Mouse (Mus musculus) MEL (cell line): ENCODE measurements around the gene Atrnl1. TPM values are rescaled to one million over a fixed set of nuclear protein-coding genes. Genes with fewer than 3 reads are reported as not detected.

Source experiments
- DNase-seq: peaks from one replicate; pipeline ENCODE4 v3.0.0; 2011; ENCODE audit warnings: low read depth, low spot score
- H3K27ac ChIP-seq: 2 replicates; pipeline ENCODE4 v1.5.1; 2012; ENCODE audit warnings: low read depth, mild to moderate bottlenecking, control low read depth, low read length, moderate library complexity; ENCODE audit not compliant: control insufficient read depth
- H3K27me3 ChIP-seq, 2 experiments: fragments of 150-350 bp in 1 of 2; sonication (generic) in 1 of 2; 2 replicates each; pipeline ENCODE4 v1.6.1; 2012; ENCODE audit warnings: low read length in 2 of 2, mild to moderate bottlenecking in 2 of 2, improper control_type of control experiment in 1 of 2, moderate library complexity in 1 of 2; ENCODE audit not compliant: insufficient read depth in 2 of 2, control insufficient read depth in 1 of 2
- H3K36me3 ChIP-seq, 2 experiments: 2 replicates each; pipeline ENCODE4 v1.6.1; 2012 to 2014; ENCODE audit warnings: low read length in 2 of 2, improper control_type of control experiment in 1 of 2, inconsistent platforms in 1 of 2, mild to moderate bottlenecking in 1 of 2; ENCODE audit not compliant: insufficient read depth in 2 of 2, control insufficient read depth in 1 of 2
- H3K4me1 ChIP-seq, 2 experiments: fragments of 150-350 bp in 1 of 2; sonication (generic) in 1 of 2; 2 replicates each; pipeline ENCODE4 v1.6.1; 2012; ENCODE audit warnings: low read length in 2 of 2, improper control_type of control experiment in 1 of 2, mild to moderate bottlenecking in 1 of 2; ENCODE audit not compliant: insufficient read depth in 2 of 2, control insufficient read depth in 1 of 2
- H3K4me3 ChIP-seq, 2 experiments: fragments of 150-350 bp in 1 of 2; sonication (generic) in 1 of 2; 2 replicates each; pipeline ENCODE4 v1.5.1; 2012; ENCODE audit warnings: low read depth in 2 of 2, low read length in 2 of 2, mild to moderate bottlenecking in 2 of 2, moderate library complexity in 2 of 2, control low read depth in 1 of 2, improper control_type of control experiment in 1 of 2; ENCODE audit not compliant: control insufficient read depth in 1 of 2, insufficient read depth in 1 of 2
- H3K79me2 ChIP-seq: 2 replicates; pipeline ENCODE4 v1.6.1; 2012; ENCODE audit warnings: mild to moderate bottlenecking, low read length, moderate library complexity; ENCODE audit not compliant: control insufficient read depth, poor library complexity, insufficient read depth
- H3K9ac ChIP-seq: 2 replicates; pipeline ENCODE4 v1.6.1; 2012; ENCODE audit warnings: low read depth, mild to moderate bottlenecking, control low read depth, low read length, moderate library complexity; ENCODE audit not compliant: control insufficient read depth, poor library complexity, severe bottlenecking
- H3K9me3 ChIP-seq: fragments of 150-350 bp; sonication (generic); replicated peaks from 2 replicates; pipeline ENCODE4 v1.6.1; 2012; ENCODE audit warnings: mild to moderate bottlenecking, low read length, improper control_type of control experiment, moderate library complexity; ENCODE audit not compliant: insufficient read depth
- CHD2 ChIP-seq: IDR thresholded peaks from 2 replicates; pipeline ENCODE4 v1.6.1; 2011; ENCODE audit warnings: low read length, improper control_type of control experiment
- ELF1 ChIP-seq: IDR thresholded peaks from 2 replicates; pipeline ENCODE4 v1.6.1; 2014; ENCODE audit warnings: low read depth, mild to moderate bottlenecking, inconsistent platforms, low read length, improper control_type of control experiment, moderate library complexity
- EP300 ChIP-seq, 2 experiments: IDR thresholded peaks; 2 replicates each; pipeline ENCODE4 v1.6.1; 2011; ENCODE audit warnings: improper control_type of control experiment in 2 of 2, low read length in 2 of 2, low read depth in 1 of 2, mild to moderate bottlenecking in 1 of 2
- ETS1 ChIP-seq: IDR thresholded peaks from 2 replicates; pipeline ENCODE4 v1.6.1; 2012; ENCODE audit warnings: low read depth, mild to moderate bottlenecking, inconsistent platforms, low read length, improper control_type of control experiment, moderate library complexity
- MEF2A ChIP-seq: IDR thresholded peaks from 2 replicates; pipeline ENCODE4 v1.6.1; 2014; ENCODE audit warnings: low read depth, mild to moderate bottlenecking, inconsistent platforms, low read length, improper control_type of control experiment; ENCODE audit not compliant: poor library complexity, insufficient replicate concordance, severe bottlenecking; ENCODE audit errors: extremely low read depth
- MXI1 ChIP-seq: IDR thresholded peaks from 2 replicates; pipeline ENCODE4 v1.6.1; 2011; ENCODE audit warnings: mild to moderate bottlenecking, low read depth, low read length, improper control_type of control experiment
- MYC ChIP-seq: IDR thresholded peaks from 2 replicates; pipeline ENCODE4 v1.6.1; 2011; ENCODE audit warnings: low read depth, mild to moderate bottlenecking, low read length, improper control_type of control experiment, moderate library complexity
- NELFE ChIP-seq: IDR thresholded peaks from 2 replicates; pipeline ENCODE4 v1.6.1; 2011; ENCODE audit warnings: low read depth, low read length, improper control_type of control experiment
- NRF1 ChIP-seq: IDR thresholded peaks from 2 replicates; pipeline ENCODE4 v1.6.1; 2014; ENCODE audit warnings: low read depth, mild to moderate bottlenecking, inconsistent platforms, low read length, improper control_type of control experiment, moderate library complexity; ENCODE audit not compliant: poor library complexity, insufficient read depth, severe bottlenecking
- POLR2AphosphoS5 ChIP-seq: IDR thresholded peaks from 2 replicates; pipeline ENCODE4 v1.6.1; 2012; ENCODE audit warnings: low read depth, borderline replicate concordance, mild to moderate bottlenecking, inconsistent platforms, low read length, moderate library complexity, mixed read lengths
- RAD21 ChIP-seq: IDR thresholded peaks from 2 replicates; pipeline ENCODE4 v1.6.1; 2011; ENCODE audit warnings: mild to moderate bottlenecking, low read depth, low read length, improper control_type of control experiment
- TBP ChIP-seq: IDR thresholded peaks from 2 replicates; pipeline ENCODE4 v1.8.0; 2011; ENCODE audit warnings: low read depth, low read length, improper control_type of control experiment
- TCF12 ChIP-seq: IDR thresholded peaks from 2 replicates; pipeline ENCODE4 v1.6.1; 2014; ENCODE audit warnings: low read depth, mild to moderate bottlenecking, inconsistent platforms, low read length, improper control_type of control experiment, moderate library complexity
- ZC3H11A ChIP-seq: IDR thresholded peaks from 2 replicates; pipeline ENCODE4 v1.6.1; 2012; ENCODE audit warnings: low read depth, mild to moderate bottlenecking, inconsistent platforms, low read length, improper control_type of control experiment
- ZNF384 ChIP-seq: IDR thresholded peaks from 2 replicates; pipeline ENCODE4 v1.6.1; 2012; ENCODE audit warnings: low read depth, mild to moderate bottlenecking, inconsistent platforms, low read length, improper control_type of control experiment
- polyA plus RNA-seq, 2 experiments: library from polyadenylated mRNA; stranded (reverse) in 1 of 2; unstranded in 1 of 2; fragments of >175 nt in 1 of 2; fragments of >200 nt in 1 of 2; gene quantifications; 2 replicates each; pipeline versions ENCODE4 v1.2.1 to v1.2.4; 2012; ENCODE audit warnings: low replicate concordance in 2 of 2, low read depth in 1 of 2; ENCODE audit not compliant: insufficient read length in 2 of 2, insufficient read depth in 1 of 2, missing spikeins in 1 of 2
- total RNA-seq: library from RNA; depleted of rRNA; stranded (reverse); fragments of 300-350 nt; gene quantifications from 2 replicates; pipeline ENCODE4 v1.2.3, GENCODE M21; 2012

The Atrnl1 gene
- total and polyA plus RNA-seq, 3 experiments = 6.4 to 8.2 TPM; not detected in 1

DNA sequence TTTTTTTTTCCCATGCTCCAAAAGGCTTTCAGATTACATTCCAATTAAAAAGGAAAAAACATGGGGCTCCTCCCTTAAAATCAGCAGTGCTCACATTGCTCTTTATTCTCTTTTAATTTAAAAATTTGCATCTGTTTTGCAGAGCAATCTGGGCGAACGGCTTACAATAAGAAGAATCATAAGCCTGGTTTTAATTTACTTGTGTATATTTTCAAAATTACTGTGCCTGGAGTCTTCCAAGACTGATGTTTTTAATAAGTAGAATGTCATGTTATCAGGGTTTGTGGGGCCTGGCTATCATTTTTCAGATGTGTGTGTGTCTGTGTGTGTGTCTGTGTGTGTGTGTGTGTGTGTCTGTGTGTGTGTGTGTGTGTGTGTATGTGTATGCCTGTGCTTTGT lies 9.9 kb upstream of the Atrnl1 start:
- DNase-seq = peak; percentile 35
- Histone ChIP-seq H3K36me3 (peaks cover 0 to 10% of the 10 kb centered on the region in 2 experiments; a peak in 2 of 4 replicates), H3K9ac (no peak overlapping the region), H3K4me1 (peaks cover 10 to 15% of the 10 kb centered on the region in 2 experiments), H3K79me2 (no peaks in the 10 kb centered on the region; the same call in 1 of the 2 replicates), H3K4me3 (peak overlapping the region in 1 of 2 experiments; percentile 18; a peak in 2 of 4 replicates), H3K27ac (no peak overlapping the region), H3K9me3 (no peaks in the 10 kb centered on the region), H3K27me3 (peaks cover 0 to 3% of the 10 kb centered on the region in 2 experiments; a peak in 2 of 4 replicates)
- TF ChIP-seq EP300 (IDR thresholded peaks at IDR 0.05; ENCODE audit: low read depth in 1 of 2, low read length in 2 of 2) = no peak
- no peak for TF ChIP-seq TBP
- TF ChIP-seq ETS1 = no peak
- peak; percentile 18; the same call in 1 of the 2 replicates for TF ChIP-seq NELFE
- no peak for TF ChIP-seq MYC
- no peak for TF ChIP-seq TCF12
- no peak for TF ChIP-seq ZNF384

DNA sequence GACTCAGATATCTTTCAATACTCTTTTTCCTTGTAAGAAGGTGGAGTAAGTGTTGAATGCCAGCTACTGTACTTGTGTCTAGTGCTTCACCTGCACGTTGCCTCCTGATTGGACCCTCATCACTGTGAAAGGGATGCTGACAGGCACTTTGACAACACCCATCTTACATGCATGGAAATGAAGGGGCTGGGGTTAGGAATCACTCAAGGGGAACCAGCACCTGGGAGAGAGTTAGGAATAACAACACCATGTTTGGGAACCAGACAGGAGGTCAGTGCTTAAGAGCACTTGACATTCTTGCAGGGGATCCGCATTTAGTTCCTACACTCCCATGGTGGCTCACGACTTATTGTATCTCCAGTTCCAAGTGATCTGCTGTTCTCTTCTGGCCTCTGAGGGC lies 7.2 kb upstream of the Atrnl1 start:
- Histone ChIP-seq H3K27ac (no peak overlapping the region), H3K9me3 (no peaks in the 10 kb centered on the region), H3K36me3 (peaks cover 0 to 10% of the 10 kb centered on the region in 2 experiments; a peak in 2 of 4 replicates), H3K4me3 (no peak overlapping the region), H3K79me2 (no peaks in the 10 kb centered on the region; the same call in 1 of the 2 replicates), H3K27me3 (no peaks in the 10 kb centered on the region), H3K9ac (no peak overlapping the region), H3K4me1 (peaks cover 10 to 23% of the 10 kb centered on the region in 2 experiments)
- DNase-seq = no peak
- TF ChIP-seq CHD2 (no peak), RAD21 (no peak), MYC (no peak), MEF2A (no peak), POLR2AphosphoS5 (no peak), MXI1 (no peak), NRF1 (no peak), ZC3H11A (no peak), ELF1 (no peak), TCF12 (no peak), ZNF384 (no peak)
